Mouse (Mus musculus) thymus, adult 2 months (tissue): ENCODE measurements around the gene Sdhc. TPM values are rescaled to one million over a fixed set of nuclear protein-coding genes. Genes with fewer than 3 reads are reported as not detected.
"Not testable (repeated sequence)": the region's sequence is repeated elsewhere in the genome, so short reads cannot be mapped to it uniquely, and the experiment has no call there.

Experiments used
- DNase-seq: peaks from one replicate; pipeline ENCODE4 v3.0.0; 2021
- H3K27ac ChIP-seq: fragments of 200-500 bp; 2 replicates; pipeline ENCODE4 v1.5.1; 2012; ENCODE audit warnings: low read length, control low read depth; ENCODE audit not compliant: control insufficient read depth, insufficient read depth
- H3K27me3 ChIP-seq: fragments of 200-500 bp; 2 replicates; pipeline ENCODE4 v1.6.1; 2012; ENCODE audit warnings: mild to moderate bottlenecking, low read length, moderate library complexity, mixed read lengths; ENCODE audit not compliant: control insufficient read depth, insufficient read depth
- H3K36me3 ChIP-seq: fragments of 200-500 bp; 2 replicates; pipeline ENCODE4 v1.6.1; 2012; ENCODE audit warnings: mild to moderate bottlenecking, low read length, moderate library complexity; ENCODE audit not compliant: control insufficient read depth, insufficient read depth
- H3K4me1 ChIP-seq: fragments of 200-500 bp; replicated peaks from 2 replicates; pipeline ENCODE4 v1.6.1; 2012; ENCODE audit warnings: low read length; ENCODE audit not compliant: control insufficient read depth, insufficient read depth
- H3K4me3 ChIP-seq: fragments of 200-500 bp; 2 replicates; pipeline ENCODE4 v1.5.1; 2012; ENCODE audit warnings: mild to moderate bottlenecking, low read length, control low read depth, moderate library complexity; ENCODE audit not compliant: control insufficient read depth, insufficient read depth
- CTCF ChIP-seq: fragments of 200-500 bp; IDR thresholded peaks from 2 replicates; pipeline ENCODE4 v1.5.1; 2012; ENCODE audit warnings: mild to moderate bottlenecking, control low read depth, low read length, moderate library complexity, borderline replicate concordance; ENCODE audit not compliant: control insufficient read depth, poor library complexity, insufficient read depth; ENCODE audit errors: extremely low read depth
- POLR2A ChIP-seq: fragments of 200-500 bp; IDR thresholded peaks from 2 replicates; pipeline ENCODE4 v1.6.1; 2012; ENCODE audit warnings: mild to moderate bottlenecking, low read length, control low read depth, moderate library complexity; ENCODE audit not compliant: control insufficient read depth, poor library complexity, insufficient read depth; ENCODE audit errors: extremely low read depth
- WGBS: fragments of 180-500 bp; shearing (Covaris S2); methylation state at CpG from one replicate; pipeline ENCODE4 v1.1.7; 2018; 5-methylcytosine and 5-hydroxymethylcytosine counted together
- polyA plus RNA-seq: library from polyadenylated mRNA; depleted of rRNA; stranded (reverse); fragments of >200 nt; gene quantifications from 2 replicates; pipeline ENCODE4 v1.2.3, GENCODE M21; 2012

Gene Sdhc
- polyA plus RNA-seq, 1 experiment, result 231 TPM

GRCm38 (mm10) chr1:171159485-171159975, 9.1 kb upstream of the Sdhc start:
- Histone ChIP-seq H3K4me1 (no peaks in the 10 kb centered on the region), H3K27ac (no peak overlapping the region), H3K4me3 (no peak overlapping the region), H3K36me3 (no peaks in the 10 kb centered on the region), H3K27me3 (no peaks in the 10 kb centered on the region; the same call in 1 of the 2 replicates)
- DNase-seq, result no peak
- TF ChIP-seq POLR2A (no peak), CTCF (no peak)
- WGBS, result 20% methylated on average over 15 of the region's 15 CpGs

DNA sequence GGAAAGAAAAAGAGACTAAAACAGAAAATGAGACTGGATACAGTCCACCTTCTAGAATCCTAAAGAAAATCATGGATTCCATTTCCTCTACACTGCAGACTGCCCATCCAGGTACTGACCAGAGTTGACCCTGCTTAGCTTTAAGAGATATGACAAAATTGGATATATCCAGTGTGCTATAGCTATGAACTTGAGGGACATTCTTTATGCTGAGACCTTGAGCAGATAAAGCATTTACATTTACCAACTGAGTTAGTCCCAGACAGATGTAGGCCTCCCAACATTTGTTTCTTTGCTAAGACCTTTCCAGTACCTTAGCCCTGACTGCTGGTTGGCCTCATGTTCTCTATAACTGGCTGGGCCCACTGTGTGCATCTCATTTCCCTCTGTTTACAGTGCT, 7.6 kb upstream of the Sdhc start:
- DNase-seq, result no peak
- no peaks in the 10 kb centered on the region for H3K4me1 ChIP-seq
- H3K36me3 ChIP-seq, result no peaks in the 10 kb centered on the region
- no peaks in the 10 kb centered on the region; the same call in 1 of the 2 replicates for H3K27me3 ChIP-seq
- no peak overlapping the region for H3K27ac ChIP-seq
- H3K4me3 ChIP-seq, result no peak overlapping the region
- no peak for TF ChIP-seq POLR2A
- TF ChIP-seq CTCF, result no peak

- H3K27ac ChIP-seq, result no peak overlapping the region
- TF ChIP-seq POLR2A (no peak), CTCF (no peak)
- no peaks in the 10 kb centered on the region for H3K4me1 ChIP-seq
- DNase-seq, result no peak
- H3K27me3 ChIP-seq, result no peaks in the 10 kb centered on the region; the same call in 1 of the 2 replicates
- 72% methylated on average over 3 of the region's 3 CpGs for WGBS
- H3K36me3 ChIP-seq, result no peaks in the 10 kb centered on the region
- H3K4me3 ChIP-seq, result no peak overlapping the region
These were observed 6.2 kb upstream of the Sdhc start for GRCm38 (mm10) chr1:171156644-171157043.

- Histone ChIP-seq H3K27me3 (no peaks in the 10 kb centered on the region; the same call in 1 of the 2 replicates), H3K36me3 (no peaks in the 10 kb centered on the region), H3K4me3 (no peak overlapping the region), H3K4me1 (peaks cover 9% of the 10 kb centered on the region), H3K27ac (no peak overlapping the region)
- 97% methylated on average over 4 of the region's 4 CpGs for WGBS
- TF ChIP-seq POLR2A, result no peak
- no peak for TF ChIP-seq CTCF
- no peak for DNase-seq
These were observed 1.6 kb upstream of the Sdhc start for GRCm38 (mm10) chr1:171151966-171152365.

DNA sequence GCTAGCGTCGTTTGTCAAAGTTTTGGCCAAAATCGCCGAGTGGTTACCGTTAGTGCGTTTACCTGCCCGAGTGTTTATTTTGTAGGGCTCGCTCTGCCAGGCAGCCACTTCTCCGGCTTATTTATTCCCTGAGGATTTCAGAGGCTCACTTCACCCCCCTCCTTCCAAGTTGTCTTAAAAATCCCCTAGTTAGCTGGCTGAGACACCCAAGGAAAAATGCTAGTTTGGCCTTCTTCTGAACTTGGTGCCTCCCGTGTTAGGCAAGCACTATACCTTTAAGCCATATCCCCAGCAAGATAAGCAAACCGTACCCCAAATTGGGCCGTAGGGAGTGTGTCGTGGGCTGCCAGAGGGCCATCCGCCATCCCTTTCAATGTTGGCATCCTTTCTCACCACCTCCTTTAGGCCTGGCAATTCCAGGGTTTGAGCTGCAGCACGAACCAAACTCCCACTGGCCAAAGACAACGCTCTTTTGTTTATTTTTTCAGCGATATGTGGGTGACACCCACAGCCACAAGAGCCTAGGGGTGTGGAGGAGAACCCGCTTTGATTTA, 512 bp upstream of the Sdhc start:
- H3K4me3 ChIP-seq, result peak overlapping the region; percentile 98
- peaks cover 9% of the 10 kb centered on the region for H3K4me1 ChIP-seq
- TF ChIP-seq POLR2A, result no peak
- TF ChIP-seq CTCF, result no peak
- no peaks in the 10 kb centered on the region for H3K36me3 ChIP-seq
- H3K27me3 ChIP-seq, result no peaks in the 10 kb centered on the region; the same call in 1 of the 2 replicates
- peak overlapping the region; percentile 38; the same call in 1 of the 2 replicates for H3K27ac ChIP-seq
- DNase-seq, result no peak
- 21% methylated on average over 18 of the region's 18 CpGs for WGBS

DNA sequence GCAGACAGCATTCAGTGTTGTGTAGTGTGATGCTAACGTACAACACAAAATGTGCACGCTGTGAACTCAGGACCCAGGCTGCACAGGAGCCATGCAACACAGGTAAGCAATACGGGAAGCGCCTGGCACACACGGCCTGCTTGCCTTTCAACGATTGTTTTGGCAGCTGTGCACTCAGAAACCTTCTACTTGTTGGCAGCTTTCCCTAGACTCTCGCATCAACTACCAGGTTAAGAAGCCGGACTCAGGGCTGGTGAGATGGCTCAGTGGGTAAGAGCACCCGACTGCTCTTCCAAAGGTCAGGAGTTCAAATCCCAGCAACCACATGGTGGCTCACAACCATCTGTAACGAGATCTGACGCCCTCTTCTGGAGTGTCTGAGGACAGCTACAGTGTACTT, 7.4 kb downstream of the Sdhc start:
- peaks cover 37% of the 10 kb centered on the region for H3K36me3 ChIP-seq
- H3K4me1 ChIP-seq, H3K27ac ChIP-seq, DNase-seq, H3K4me3 ChIP-seq, H3K27me3 ChIP-seq: not testable (repeated sequence)
- WGBS, result 96% methylated on average over 11 of the region's 11 CpGs

GRCm38 (mm10) chr1:171137486-171138155, 12.8 kb downstream of the Sdhc start:
- peaks cover 73% of the 10 kb centered on the region for H3K36me3 ChIP-seq
- H3K4me1 ChIP-seq, H3K27ac ChIP-seq, H3K27me3 ChIP-seq, H3K4me3 ChIP-seq, DNase-seq: not testable (repeated sequence)
- 98% methylated on average over 8 of the region's 8 CpGs for WGBS
